Mouse (Mus musculus) left cerebral cortex, postnatal 36 days (tissue): Measurements from ENCODE around the gene Kank4. TPM values are rescaled to one million over a fixed set of nuclear protein-coding genes. Genes with fewer than 3 reads are reported as not detected.
A peak's percentile ranks its signal among the peaks of the same experiment; 100 is the strongest.
"Not testable (repeated sequence)": the region's sequence is repeated elsewhere in the genome, so short reads cannot be mapped to it uniquely, and the experiment has no call there.

Source experiments
- DNase-seq, 2 experiments: peaks; one replicate each; pipeline ENCODE4 v3.0.0; 2021 to 2022; ENCODE audit warnings: low spot score in 2 of 2, mixed read lengths in 1 of 2
- intact Hi-C: fragments of 180-260 bp; cut with DNase I; formaldehyde crosslinking; loops from one replicate; pipeline ENCODE4 v1.15.1; 2025
- total RNA-seq, 2 experiments: library from RNA; stranded (reverse); gene quantifications; 2 replicates each; pipeline ENCODE4 v1.2.3; 2021

Kank4 gene
- total RNA-seq, 2 experiments from 2014 or later = 2.3 to 2.8 TPM

DNA sequence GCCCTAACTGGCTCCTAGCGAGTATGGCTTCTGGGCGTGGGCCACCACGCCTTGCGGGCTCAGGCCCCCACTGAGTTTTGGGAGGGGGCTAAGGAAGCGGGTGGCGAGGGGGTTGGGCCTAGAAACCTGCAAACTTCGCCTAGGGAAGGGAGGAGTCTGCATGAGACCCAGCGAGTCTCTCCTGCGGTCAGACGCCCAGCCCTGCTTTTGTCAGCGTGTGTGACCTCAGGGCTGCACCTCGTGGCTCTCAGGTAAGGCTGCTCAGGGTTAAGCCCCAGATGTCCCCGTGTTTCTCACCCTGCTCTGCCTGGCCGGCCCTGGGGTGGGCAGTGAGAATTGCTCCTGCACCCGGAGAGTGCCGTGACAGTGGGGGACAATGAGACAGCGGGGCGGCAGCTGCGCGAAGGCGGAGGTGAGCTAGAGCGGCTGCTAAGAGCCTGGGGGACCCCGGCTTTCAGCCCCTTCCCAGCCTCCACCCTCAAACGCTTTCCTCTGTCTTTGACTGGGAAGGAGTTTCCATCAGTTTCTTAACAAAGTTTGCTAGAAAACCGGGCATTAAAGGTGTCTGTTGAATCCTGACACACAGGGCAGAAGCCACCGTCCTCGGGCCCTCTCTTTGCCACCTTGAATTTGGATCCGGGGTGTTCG lies 90.6 kb downstream of the Kank4 start, which contains the start of gene L1td1:
L1td1 (plus strand) TSS at position 145 of the 648 bp plus-strand sequence.
- no peak for DNase-seq
- intact Hi-C loops = no loop called here

- intact Hi-C loops = no loop called here
- no peak for DNase-seq
Observed at GRCm38 (mm10) chr4:98725439-98725838, 91.9 kb downstream of the Kank4 start.

- DNase-seq, intact Hi-C loops: not testable (repeated sequence)
Observed at GRCm38 (mm10) chr4:98724682-98725081, 92.7 kb downstream of the Kank4 start.

DNA sequence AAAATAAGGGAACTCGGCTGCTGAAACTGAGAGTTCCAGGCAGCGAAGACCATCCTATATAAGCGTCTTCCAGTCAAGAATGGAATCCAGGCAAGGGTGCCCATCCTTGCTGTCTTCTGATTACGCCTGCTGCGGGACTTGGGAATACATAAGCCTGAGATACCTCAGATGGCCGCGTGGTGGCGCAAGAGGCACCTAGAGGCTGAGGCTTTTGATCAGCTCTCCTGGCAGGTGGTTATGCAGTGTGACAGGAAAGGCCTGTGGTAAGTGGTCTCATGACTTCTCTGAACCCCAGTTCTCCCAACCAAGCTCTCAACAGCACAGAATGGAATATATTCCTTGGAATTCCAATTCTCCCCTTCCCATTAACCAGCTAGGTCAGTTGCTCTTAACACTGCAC lies 94.9 kb downstream of the Kank4 start:
- intact Hi-C loops = no loop called here

DNA sequence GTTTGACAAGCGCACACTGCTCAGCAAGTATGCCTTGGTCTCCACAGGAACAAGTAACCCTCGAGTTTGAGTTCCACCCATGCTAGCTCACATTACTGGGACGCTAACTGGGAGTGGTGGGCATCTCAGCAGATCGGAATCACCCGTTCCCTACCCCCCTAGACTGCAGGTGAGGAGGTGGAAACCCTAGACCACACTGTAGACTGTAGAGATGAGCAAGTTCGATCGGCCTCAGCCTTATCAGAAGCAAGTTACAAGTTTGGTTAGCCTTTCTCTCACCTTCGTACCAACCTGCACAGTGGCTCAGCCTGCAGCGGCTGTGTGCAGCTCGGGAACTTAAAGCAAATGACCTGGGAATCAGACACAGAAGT lies 98.8 kb downstream of the Kank4 start:
- DNase-seq = no peak
- intact Hi-C loops = no loop called here

More for the DNA sequence above, 94.9 kb downstream of the Kank4 start:
- peak; percentile 28 to 45 for DNase-seq

DNA sequence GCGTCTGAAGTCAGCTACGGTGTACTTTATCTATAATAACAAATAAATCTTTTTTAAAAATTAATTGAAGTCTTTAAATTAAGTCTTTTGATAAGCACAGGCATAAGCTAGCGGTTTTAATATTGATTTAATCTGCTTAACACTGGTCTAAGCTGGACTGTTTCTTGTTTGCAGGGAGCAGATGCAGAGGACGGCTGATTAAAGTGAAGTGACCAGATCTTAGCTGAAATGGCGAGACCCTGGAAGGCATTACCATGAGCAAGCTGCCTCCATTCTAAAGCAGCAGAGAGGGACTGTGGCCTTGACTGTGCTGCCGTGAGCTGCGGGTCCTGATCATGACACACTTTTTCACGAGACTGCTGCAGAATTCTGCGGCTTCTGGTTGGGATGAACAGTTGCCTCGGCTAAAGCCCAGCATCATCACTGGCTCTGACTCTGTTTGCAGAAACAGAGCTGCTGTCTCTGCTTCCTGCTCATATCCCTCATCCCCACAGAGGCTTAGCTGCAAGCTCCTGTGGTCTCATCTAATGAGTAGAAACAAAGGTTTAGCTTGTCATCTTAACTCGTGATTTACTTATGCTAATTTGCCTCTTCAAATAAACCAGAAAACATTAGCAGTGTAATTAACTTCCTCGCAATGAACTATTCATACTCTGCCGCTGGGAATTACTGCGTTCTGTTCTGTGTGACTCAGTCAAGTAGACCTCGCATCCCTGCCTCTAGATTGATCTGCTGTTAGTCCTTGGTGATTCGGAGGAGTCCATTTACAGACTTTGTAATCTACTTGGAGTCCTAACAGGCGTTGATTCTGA lies 99.4 kb downstream of the Kank4 start:
- intact Hi-C loops = no loop called here
- DNase-seq = no peak

DNA sequence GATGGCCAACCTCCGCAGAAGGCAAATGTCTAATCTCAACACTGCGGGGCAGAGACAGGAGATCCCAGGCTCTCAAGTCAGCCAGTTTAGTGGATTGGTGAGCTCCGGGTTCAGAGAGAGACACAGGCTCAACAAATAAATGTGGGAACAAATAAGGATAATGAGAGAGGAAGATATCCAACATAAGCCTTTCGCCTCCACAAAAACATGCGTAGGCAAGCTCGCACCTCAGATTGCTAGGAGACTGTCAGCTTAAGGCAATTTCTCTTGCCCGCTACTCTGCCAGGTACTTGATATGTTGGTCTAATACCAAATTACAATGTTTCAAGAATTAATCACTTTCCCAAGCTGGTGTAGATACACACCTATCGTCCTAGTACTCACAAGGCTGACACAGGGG lies 106.4 kb downstream of the Kank4 start:
- DNase-seq = no peak
- intact Hi-C loops = no loop called here

Other genes with a start within 250 kb of the Kank4 start
- not detected for gene L1td1, start 90.8 kb downstream of the Kank4 start, total RNA-seq
- not detected for gene I0C0044D17Rik, start 6.3 kb upstream of the Kank4 start, total RNA-seq
- 10 to 100 TPM; 18.4 to 24.5 TPM for gene Usp1, start 106.3 kb upstream of the Kank4 start, total RNA-seq
- gene Angptl3, start 213.4 kb upstream of the Kank4 start, total RNA-seq = under 1 TPM in 1 of 2 experiments, not detected in 1; 0.22 TPM